Mouse (Mus musculus): Measurements from ENCODE around the gene Ube2o. TPM values are rescaled to one million over a fixed set of nuclear protein-coding genes. Genes with fewer than 3 reads are reported as not detected.

The Ube2o gene
- total and polyA plus RNA-seq, 2 experiments from 2014 or later, result 31.3 to 112 TPM

DNA sequence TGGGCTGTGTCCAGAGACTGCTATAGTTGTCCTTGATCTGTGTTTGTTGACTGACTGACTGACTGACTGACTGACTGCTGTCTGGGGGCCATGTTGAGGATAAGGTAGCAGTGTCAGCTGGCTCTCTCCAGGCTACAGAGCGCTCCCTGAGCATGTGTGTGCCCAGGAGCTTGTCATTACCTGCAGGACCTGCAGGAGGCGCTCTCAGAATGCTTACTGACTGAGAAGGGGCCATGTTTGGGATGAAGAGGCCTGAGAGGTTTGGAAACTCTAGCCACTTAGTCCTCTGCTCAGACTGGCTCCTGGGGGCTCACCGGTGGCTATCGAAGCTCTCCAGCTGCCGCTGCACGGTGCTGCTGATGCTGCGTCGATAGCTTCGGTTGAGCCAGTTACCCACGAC lies 22.1 kb upstream of the Ube2o start:
- Histone ChIP-seq H3K27ac (no peak overlapping the region), H3K27me3 (ENCODE audit: insufficient read depth, low read length) (no peaks in the 10 kb centered on the region), H3K9me3 (ENCODE audit: low read length) (no peaks in the 10 kb centered on the region), H3K4me2 (ENCODE audit: low read depth, low read length) (no peak overlapping the region), H3K4me1 (ENCODE audit: insufficient read depth, low read length) (no peaks in the 10 kb centered on the region; the same call in 1 of the 2 replicates), H3K9ac (replicated peaks; ENCODE audit: low read length) (no peak overlapping the region), H3K36me3 (ENCODE audit: insufficient read depth, low read length) (no peaks in the 10 kb centered on the region), H3K4me3 (ENCODE audit: low read length) (no peak overlapping the region)
- 93% methylated on average over 10 of the region's 10 CpGs for WGBS
- TF ChIP-seq CTCF (IDR thresholded peaks at IDR 0.05; ENCODE audit: low read depth), result peak; percentile 58
- ATAC-seq, result no peak
- no peak for DNase-seq (ENCODE audit: low spot score)

DNA sequence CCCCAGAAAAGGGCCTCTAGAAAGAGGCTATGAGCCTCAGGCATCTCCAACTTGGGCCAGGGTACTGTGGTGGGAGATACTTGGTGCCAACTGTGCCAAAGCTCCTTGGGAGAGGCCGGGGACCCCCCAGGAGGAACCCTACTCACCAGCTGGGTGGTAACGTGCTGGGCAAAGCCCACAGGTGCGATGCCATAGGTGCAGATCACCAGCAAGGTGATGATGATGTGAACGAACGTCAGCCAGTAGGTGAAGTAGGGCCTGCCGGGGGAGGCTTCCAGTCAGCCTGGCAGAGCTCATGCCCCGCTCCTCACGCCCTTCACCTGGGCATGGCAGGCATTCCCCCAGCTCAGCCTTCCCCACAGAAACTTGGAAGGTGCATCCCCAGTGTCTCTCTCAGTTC lies 20.8 kb upstream of the Ube2o start:
- Histone ChIP-seq H3K9ac (replicated peaks; ENCODE audit: low read length) (no peak overlapping the region), H3K27ac (no peak overlapping the region), H3K9me3 (ENCODE audit: low read length) (no peaks in the 10 kb centered on the region), H3K36me3 (ENCODE audit: insufficient read depth, low read length) (no peaks in the 10 kb centered on the region), H3K4me2 (ENCODE audit: low read depth, low read length) (no peak overlapping the region), H3K4me3 (ENCODE audit: low read length) (no peak overlapping the region), H3K27me3 (ENCODE audit: insufficient read depth, low read length) (no peaks in the 10 kb centered on the region), H3K4me1 (ENCODE audit: insufficient read depth, low read length) (no peaks in the 10 kb centered on the region; the same call in 1 of the 2 replicates)
- TF ChIP-seq CTCF (IDR thresholded peaks at IDR 0.05; ENCODE audit: low read depth), result no peak
- 83% methylated on average over 8 of the region's 8 CpGs for WGBS
- no peak for DNase-seq (ENCODE audit: low spot score)
- ATAC-seq, result no peak

DNA sequence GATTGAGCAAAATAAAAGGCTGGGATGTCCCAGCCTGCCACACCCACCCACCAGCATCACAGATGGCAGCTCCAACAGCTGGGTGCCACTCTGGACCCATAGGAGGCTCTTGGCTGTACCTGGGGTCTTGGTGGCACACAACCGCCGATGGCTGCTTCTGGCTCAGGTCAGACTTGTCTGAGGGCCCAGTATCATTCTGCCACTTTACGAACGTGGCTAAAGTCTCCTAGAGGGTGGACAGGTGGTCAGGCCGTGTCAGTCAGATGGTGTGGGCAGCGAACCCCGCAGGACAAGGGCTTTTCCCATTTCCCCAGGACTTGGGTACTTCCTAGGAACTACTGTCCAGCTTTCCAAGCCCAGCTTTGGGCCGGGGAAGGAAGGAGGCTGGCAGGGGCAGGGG lies 19.9 kb upstream of the Ube2o start:
- Histone ChIP-seq H3K36me3 (ENCODE audit: insufficient read depth, low read length) (no peaks in the 10 kb centered on the region), H3K4me1 (ENCODE audit: insufficient read depth, low read length) (no peaks in the 10 kb centered on the region; the same call in 1 of the 2 replicates), H3K27ac (no peak overlapping the region), H3K9ac (replicated peaks; ENCODE audit: low read length) (no peak overlapping the region), H3K9me3 (ENCODE audit: low read length) (no peaks in the 10 kb centered on the region), H3K4me3 (ENCODE audit: low read length) (no peak overlapping the region), H3K4me2 (ENCODE audit: low read depth, low read length) (no peak overlapping the region), H3K27me3 (ENCODE audit: insufficient read depth, low read length) (no peaks in the 10 kb centered on the region)
- ATAC-seq (no peak), DNase-seq (ENCODE audit: low spot score) (no peak)
- 72% methylated on average over 8 of the region's 8 CpGs for WGBS
- TF ChIP-seq CTCF (IDR thresholded peaks at IDR 0.05; ENCODE audit: low read depth), result no peak

DNA sequence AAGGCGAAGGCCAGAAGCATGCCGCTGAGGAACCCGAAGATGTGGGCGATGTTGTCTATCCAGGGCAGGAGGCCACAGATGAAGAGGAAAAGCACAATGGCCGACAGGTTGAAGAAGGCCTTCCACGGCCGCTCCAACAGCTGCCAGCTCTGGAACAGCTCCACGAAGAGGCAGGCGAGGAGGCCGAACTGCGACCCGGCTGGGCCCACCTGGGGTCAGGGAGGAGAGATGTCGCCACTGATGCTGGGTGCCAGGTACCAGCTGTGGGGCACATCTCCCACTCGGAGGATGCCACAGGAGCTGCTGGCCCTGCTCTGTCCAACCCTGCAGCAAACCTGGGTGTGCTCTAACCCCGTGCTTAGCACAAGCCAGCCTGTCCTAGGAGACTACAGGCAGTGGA lies 18.0 kb upstream of the Ube2o start:
- no peak for DNase-seq (ENCODE audit: low spot score)
- ATAC-seq, result no peak
- TF ChIP-seq CTCF (IDR thresholded peaks at IDR 0.05; ENCODE audit: low read depth), result no peak
- Histone ChIP-seq H3K4me2 (ENCODE audit: low read depth, low read length) (no peak overlapping the region), H3K36me3 (ENCODE audit: insufficient read depth, low read length) (no peaks in the 10 kb centered on the region), H3K27ac (no peak overlapping the region), H3K9ac (replicated peaks; ENCODE audit: low read length) (no peak overlapping the region), H3K4me3 (ENCODE audit: low read length) (no peak overlapping the region), H3K27me3 (ENCODE audit: insufficient read depth, low read length) (no peaks in the 10 kb centered on the region), H3K4me1 (ENCODE audit: insufficient read depth, low read length) (no peaks in the 10 kb centered on the region; the same call in 1 of the 2 replicates), H3K9me3 (ENCODE audit: low read length) (no peaks in the 10 kb centered on the region)
- WGBS, result 76% methylated on average over 15 of the region's 15 CpGs

DNA sequence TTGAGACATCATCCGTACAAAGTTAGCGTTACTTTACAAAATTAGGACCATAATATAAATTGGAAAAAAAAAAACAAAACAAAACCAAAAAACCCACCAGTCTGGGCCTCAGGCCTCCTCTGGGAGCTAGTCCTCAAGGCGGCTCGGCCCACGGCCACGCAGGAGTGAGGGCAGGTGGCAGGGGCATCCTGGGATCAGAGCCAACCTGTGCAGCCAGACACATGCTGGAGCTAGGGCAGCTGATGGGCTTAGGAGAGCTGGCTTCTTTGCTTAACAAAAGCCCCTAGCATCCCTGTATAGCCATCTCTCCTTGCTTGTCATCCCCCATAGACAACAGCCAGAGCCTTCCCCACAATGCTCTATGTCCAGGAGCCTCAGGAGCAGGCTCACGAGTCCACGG lies 16.9 kb upstream of the Ube2o start:
- no peak overlapping the region for H3K9ac ChIP-seq (replicated peaks; ENCODE audit: low read length)
- no peaks in the 10 kb centered on the region for H3K36me3 ChIP-seq (ENCODE audit: insufficient read depth, low read length)
- H3K4me2 ChIP-seq (ENCODE audit: low read depth, low read length), result no peak overlapping the region
- peaks cover under 1% of the 10 kb centered on the region; the same call in 1 of the 2 replicates for H3K4me1 ChIP-seq (ENCODE audit: insufficient read depth, low read length)
- no peaks in the 10 kb centered on the region for H3K27me3 ChIP-seq (ENCODE audit: insufficient read depth, low read length)
- H3K9me3 ChIP-seq (ENCODE audit: low read length), result no peaks in the 10 kb centered on the region
- no peak for ATAC-seq
- peak overlapping the region; percentile 45; the same call in 1 of the 2 replicates for H3K27ac ChIP-seq
- no peak for TF ChIP-seq CTCF (IDR thresholded peaks at IDR 0.05; ENCODE audit: low read depth)
- 67% methylated on average over 8 of the region's 8 CpGs for WGBS
- H3K4me3 ChIP-seq (ENCODE audit: low read length), result no peak overlapping the region
- DNase-seq (ENCODE audit: low spot score), result no peak

DNA sequence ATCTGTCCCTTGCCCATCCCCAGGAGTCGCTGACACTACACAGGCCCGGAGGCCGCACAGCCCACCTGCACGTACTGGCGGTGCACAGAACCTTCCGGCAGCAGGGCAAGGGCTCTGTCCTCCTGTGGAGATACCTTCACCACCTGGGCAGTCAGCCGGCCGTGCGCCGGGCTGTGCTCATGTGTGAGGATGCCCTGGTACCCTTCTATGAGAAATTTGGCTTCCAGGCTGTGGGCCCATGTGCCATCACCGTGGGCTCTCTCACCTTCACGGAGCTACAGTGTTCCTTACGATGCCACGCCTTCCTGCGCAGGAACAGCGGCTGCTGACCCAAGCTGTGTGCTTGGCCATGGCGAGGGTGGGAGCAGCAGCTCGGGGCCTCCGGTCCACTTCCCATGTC lies 15.5 kb upstream of the Ube2o start:
- no peak for TF ChIP-seq CTCF (IDR thresholded peaks at IDR 0.05; ENCODE audit: low read depth)

DNA sequence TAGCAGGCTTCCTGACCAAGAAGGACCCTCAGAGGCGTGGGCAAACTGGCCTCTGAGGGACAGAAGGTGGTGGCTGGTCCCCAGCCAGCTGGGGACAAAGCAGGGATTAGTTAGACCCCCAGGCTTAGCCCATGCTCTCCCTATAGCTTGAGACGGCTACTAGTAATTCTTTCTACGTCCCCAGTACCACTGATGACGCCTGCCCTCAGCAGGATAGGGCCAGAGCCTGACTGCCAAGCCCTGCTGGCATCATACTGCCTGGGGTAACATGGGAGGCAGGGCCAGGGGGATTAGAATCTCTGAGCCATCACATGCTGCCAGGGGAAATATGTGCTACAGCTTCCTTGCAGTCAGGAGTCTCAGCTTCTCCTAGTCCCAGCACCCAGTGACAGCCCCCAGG lies 12.1 kb upstream of the Ube2o start:
- no peaks in the 10 kb centered on the region for H3K27me3 ChIP-seq (ENCODE audit: insufficient read depth, low read length)
- no peak overlapping the region for H3K9ac ChIP-seq (replicated peaks; ENCODE audit: low read length)
- no peaks in the 10 kb centered on the region for H3K9me3 ChIP-seq (ENCODE audit: low read length)
- no peak for TF ChIP-seq CTCF (IDR thresholded peaks at IDR 0.05; ENCODE audit: low read depth)
- DNase-seq (ENCODE audit: low spot score), result no peak
- 40% methylated on average over 4 of the region's 4 CpGs for WGBS
- peaks cover 7% of the 10 kb centered on the region; the same call in 1 of the 2 replicates for H3K4me1 ChIP-seq (ENCODE audit: insufficient read depth, low read length)
- no peaks in the 10 kb centered on the region for H3K36me3 ChIP-seq (ENCODE audit: insufficient read depth, low read length)
- no peak overlapping the region for H3K4me3 ChIP-seq (ENCODE audit: low read length)
- no peak overlapping the region for H3K4me2 ChIP-seq (ENCODE audit: low read depth, low read length)
- no peak for ATAC-seq
- H3K27ac ChIP-seq, result peak overlapping the region; percentile 68; the same call in 1 of the 2 replicates

More for the DNA sequence above, 15.5 kb upstream of the Ube2o start:
- Histone ChIP-seq H3K9me3 (ENCODE audit: low read length) (no peaks in the 10 kb centered on the region), H3K27ac (no peak overlapping the region), H3K4me2 (ENCODE audit: low read depth, low read length) (no peak overlapping the region), H3K4me3 (ENCODE audit: low read length) (no peak overlapping the region), H3K36me3 (ENCODE audit: insufficient read depth, low read length) (no peaks in the 10 kb centered on the region), H3K4me1 (ENCODE audit: insufficient read depth, low read length) (peaks cover 7% of the 10 kb centered on the region; the same call in 1 of the 2 replicates), H3K27me3 (ENCODE audit: insufficient read depth, low read length) (no peaks in the 10 kb centered on the region), H3K9ac (replicated peaks; ENCODE audit: low read length) (no peak overlapping the region)
- 88% methylated on average over 19 of the region's 19 CpGs for WGBS
- DNase-seq (ENCODE audit: low spot score) (no peak), ATAC-seq (no peak)
